Mouse (Mus musculus) midbrain, embryonic 10.5 days (tissue): ENCODE data around the gene Ubd. TPM values are rescaled to one million over a fixed set of nuclear protein-coding genes. Genes with fewer than 3 reads are reported as not detected.

Experiments
- DNase-seq: peaks from one replicate; pipeline ENCODE4 v3.0.0-alpha.2; 2017; ENCODE audit warnings: low spot score
- H3K27ac ChIP-seq: fragments of 300-500 bp; sonication (generic); replicated peaks from 2 replicates; pipeline ENCODE4 v1.5.1; 2016; ENCODE audit warnings: mild to moderate bottlenecking
- H3K27me3 ChIP-seq: fragments of 300-500 bp; sonication (generic); 2 replicates; pipeline ENCODE4 v1.6.1; 2016; ENCODE audit warnings: low read depth, mild to moderate bottlenecking; ENCODE audit not compliant: poor library complexity, severe bottlenecking
- H3K36me3 ChIP-seq: fragments of 300-500 bp; sonication (generic); 2 replicates; pipeline ENCODE4 v1.6.1; 2016; ENCODE audit warnings: mild to moderate bottlenecking, moderate library complexity
- H3K4me1 ChIP-seq: fragments of 300-500 bp; sonication (generic); 2 replicates; pipeline ENCODE4 v1.6.1; 2016
- H3K4me3 ChIP-seq: fragments of 300-500 bp; sonication (generic); 2 replicates; pipeline ENCODE4 v1.5.1; 2016; ENCODE audit warnings: mild to moderate bottlenecking, moderate library complexity
- H3K9me3 ChIP-seq: fragments of 300-500 bp; sonication (generic); replicated peaks from 2 replicates; pipeline ENCODE4 v1.6.1; 2016; ENCODE audit warnings: mild to moderate bottlenecking
- WGBS: fragments of 180-500 bp; shearing (Covaris S2); methylation state at CpG from one replicate; pipeline ENCODE4 v1.1.7; 2016; 5-methylcytosine and 5-hydroxymethylcytosine counted together
- polyA plus RNA-seq: library from polyadenylated mRNA; unstranded; fragments of >200 nt; fragmentation: Nextera tagmentation; extraction: Ambion mirVana; gene quantifications from 2 replicates; pipeline ENCODE4 v1.2.1, GENCODE M21; 2016

Gene Ubd
- polyA plus RNA-seq = not detected in 2 replicates

GRCm38 (mm10) chr17:37193656-37194055, at the start of gene Ubd:
Ubd (plus strand) TSS chr17:37193892.
- peaks cover 39% of the 10 kb centered on the region for H3K27me3 ChIP-seq
- WGBS = 85% methylated on average over 2 of the region's 2 CpGs
- H3K9me3 ChIP-seq = no peaks in the 10 kb centered on the region
- H3K4me1 ChIP-seq = peaks cover 16% of the 10 kb centered on the region
- H3K4me3 ChIP-seq = no peak within 1 kb of the TSS
- H3K36me3 ChIP-seq = no peaks in the 10 kb centered on the region
- no peak within 1 kb of the TSS for H3K27ac ChIP-seq
- no peak for DNase-seq

GRCm38 (mm10) chr17:37161394-37161793, 32.3 kb upstream of the Ubd start, which contains the start of gene Olfr93:
Olfr93 (minus strand) TSS chr17:37161494.
- DNase-seq = no peak
- Histone ChIP-seq H3K4me3 (no peak within 1 kb of the TSS), H3K27ac (no peak within 1 kb of the TSS)

GRCm38 (mm10) chr17:37185474-37185873, 8.2 kb upstream of the Ubd start:
- no peaks in the 10 kb centered on the region for H3K27me3 ChIP-seq
- H3K4me1 ChIP-seq = no peaks in the 10 kb centered on the region
- no peaks in the 10 kb centered on the region for H3K9me3 ChIP-seq
- no peak overlapping the region for H3K4me3 ChIP-seq
- no peak for DNase-seq
- H3K27ac ChIP-seq = no peak overlapping the region
- WGBS = 60% methylated on average over 6 of the region's 6 CpGs
- H3K36me3 ChIP-seq = no peaks in the 10 kb centered on the region

More at GRCm38 (mm10) chr17:37161394-37161793, 32.3 kb upstream of the Ubd start, which contains the start of gene Olfr93:
- H3K36me3 ChIP-seq = no peaks in the 10 kb centered on the region
- H3K4me1 ChIP-seq = no peaks in the 10 kb centered on the region
- no peaks in the 10 kb centered on the region for H3K9me3 ChIP-seq
- H3K27me3 ChIP-seq = no peaks in the 10 kb centered on the region

DNA sequence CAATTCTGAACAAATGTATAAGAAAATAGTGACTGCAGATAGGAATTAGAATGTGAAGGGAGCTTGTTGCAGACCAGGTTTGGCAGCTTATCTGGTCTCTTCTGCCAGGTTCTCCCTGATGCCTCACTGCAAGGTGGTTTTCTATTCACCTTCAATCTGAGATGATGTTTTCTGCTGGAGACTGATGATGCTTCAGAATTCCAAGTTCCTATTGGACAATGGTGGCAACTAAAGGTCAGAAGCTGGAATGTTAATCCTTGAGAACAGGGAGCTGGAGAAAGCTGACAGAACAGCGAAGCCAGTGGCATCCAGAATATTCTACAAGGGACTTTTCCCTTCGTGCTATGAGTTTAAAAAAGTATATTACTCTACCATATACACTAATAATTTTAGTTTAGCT, 3.0 kb upstream of the Ubd start:
- Histone ChIP-seq H3K27me3 (peaks cover 10% of the 10 kb centered on the region), H3K27ac (no peak overlapping the region), H3K4me1 (no peaks in the 10 kb centered on the region; the same call in 1 of the 2 replicates), H3K36me3 (no peaks in the 10 kb centered on the region), H3K9me3 (no peaks in the 10 kb centered on the region), H3K4me3 (no peak overlapping the region)
- peak; percentile 14 for DNase-seq
- WGBS = 31% methylated on average over 2 of the region's 2 CpGs

GRCm38 (mm10) chr17:37193032-37193431, 660 bp upstream of the Ubd start:
- no peak for DNase-seq
- Histone ChIP-seq H3K36me3 (no peaks in the 10 kb centered on the region), H3K27ac (no peak overlapping the region), H3K27me3 (peaks cover 33% of the 10 kb centered on the region), H3K4me3 (no peak overlapping the region), H3K9me3 (no peaks in the 10 kb centered on the region), H3K4me1 (peaks cover 16% of the 10 kb centered on the region)

DNA sequence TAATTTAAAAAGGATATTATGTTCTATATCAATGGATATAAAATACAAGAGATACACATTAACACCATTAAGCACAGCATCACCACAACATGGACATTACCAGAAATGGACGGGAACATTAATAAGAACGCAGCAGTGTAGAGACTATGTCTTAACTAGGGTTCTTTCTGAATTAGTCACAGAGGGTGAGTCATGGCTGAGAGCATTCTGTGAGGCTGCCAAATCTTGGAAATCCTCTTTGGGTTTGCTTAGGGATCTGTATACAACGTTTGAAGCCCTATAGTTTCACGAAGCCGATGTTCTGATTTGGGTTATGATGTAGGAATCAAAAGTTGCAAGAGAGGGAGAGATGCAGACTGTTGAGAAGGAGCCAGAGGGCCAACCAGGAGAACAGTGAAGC, 1.1 kb downstream of the Ubd start:
- Histone ChIP-seq H3K36me3 (no peaks in the 10 kb centered on the region), H3K4me3 (no peak overlapping the region), H3K9me3 (no peaks in the 10 kb centered on the region), H3K27ac (no peak overlapping the region), H3K27me3 (peaks cover 48% of the 10 kb centered on the region), H3K4me1 (peaks cover 16% of the 10 kb centered on the region)
- no peak for DNase-seq
- WGBS = 91% methylated on average over 5 of the region's 5 CpGs

DNA sequence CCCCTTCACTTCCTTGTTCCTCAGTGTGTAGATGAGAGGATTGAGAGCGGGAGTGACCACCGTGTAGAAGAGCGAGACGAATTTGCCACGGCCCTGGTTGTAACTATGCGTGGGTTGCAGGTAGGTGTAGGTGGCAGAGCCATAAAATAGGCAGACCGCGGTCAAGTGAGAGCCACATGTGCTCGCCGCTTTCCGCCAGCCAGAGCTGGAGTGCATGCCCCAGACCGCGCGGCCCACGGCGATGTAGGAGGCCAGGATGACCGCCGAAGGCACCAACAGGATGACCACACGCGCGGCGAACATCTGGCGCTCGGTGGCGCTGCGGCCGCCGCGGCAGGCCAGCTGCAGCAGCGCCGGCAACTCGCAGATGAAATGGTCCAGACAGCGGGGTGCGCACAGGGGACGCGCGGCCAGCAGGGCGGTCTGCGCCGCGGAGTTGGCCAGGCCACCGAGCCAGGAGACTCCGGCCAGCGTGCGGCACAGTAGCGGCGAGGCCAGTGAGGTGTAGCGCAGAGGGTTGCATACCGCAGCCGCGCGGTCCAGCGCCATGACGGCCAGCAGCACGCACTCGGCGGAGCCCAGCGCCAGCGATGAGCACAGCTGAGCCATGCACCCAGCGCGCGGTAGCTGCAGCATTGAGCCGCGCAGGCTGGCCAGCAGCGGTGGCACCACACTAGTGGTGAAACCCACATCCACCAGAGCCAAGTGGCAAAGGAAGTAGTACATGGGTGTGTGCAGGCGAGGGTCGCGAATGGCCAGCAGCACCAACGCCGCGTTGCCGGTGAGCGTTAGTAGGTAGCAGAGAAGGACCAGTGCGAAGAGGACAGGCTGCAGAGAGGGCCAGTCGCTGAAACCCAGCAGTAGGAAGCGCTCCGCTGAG, 3.4 kb downstream of the Ubd start:
- Histone ChIP-seq H3K4me1 (peaks cover 16% of the 10 kb centered on the region), H3K27me3 (peaks cover 50% of the 10 kb centered on the region), H3K27ac (peak overlapping the region; percentile 79), H3K9me3 (no peaks in the 10 kb centered on the region), H3K4me3 (peak overlapping the region; percentile 70), H3K36me3 (no peaks in the 10 kb centered on the region)
- DNase-seq = peak; percentile 79
- under 1% methylated on average over 77 of the region's 77 CpGs for whole genome bisulfite sequencing

GRCm38 (mm10) chr17:37200894-37201293, 7.2 kb downstream of the Ubd start, which contains the start of gene Olfr94:
Olfr94 (minus strand) TSS chr17:37200994.
- WGBS = 74% methylated on average over 2 of the region's 2 CpGs
- no peak for DNase-seq
- H3K4me3 ChIP-seq = no peak within 1 kb of the TSS

DNA sequence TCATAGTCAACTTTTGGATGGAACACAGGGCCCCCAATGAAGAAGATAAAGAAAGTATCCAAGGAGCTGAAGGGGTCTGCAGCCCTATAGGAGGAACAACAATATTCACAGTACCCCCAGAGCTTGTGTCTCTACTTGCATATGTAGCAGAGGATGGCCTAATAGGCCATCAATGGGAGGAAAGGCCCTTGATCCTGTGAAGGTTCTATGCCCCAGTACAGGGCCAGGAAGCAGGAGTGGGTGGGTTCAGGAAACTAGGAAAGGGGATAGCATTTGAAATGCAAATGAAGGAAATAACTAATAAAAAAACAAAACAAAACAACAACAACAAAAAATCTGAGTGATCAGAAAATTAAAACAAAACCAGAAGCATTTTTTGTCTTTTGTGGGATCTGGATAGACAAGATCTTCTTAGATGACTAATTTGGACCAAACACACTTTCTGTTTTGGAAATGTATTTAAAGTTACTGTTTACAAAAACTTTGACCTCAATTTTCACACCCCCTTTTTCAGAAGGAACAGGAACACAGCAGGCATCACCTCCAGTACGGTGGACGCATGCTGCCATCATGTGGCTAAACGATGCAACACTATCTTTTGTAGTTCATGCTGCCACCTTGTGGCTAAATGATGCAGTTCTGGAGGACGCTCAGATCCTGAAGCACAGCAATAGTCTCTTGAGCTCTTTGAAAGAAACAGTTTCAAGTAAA, 9.7 kb downstream of the Ubd start:
- Histone ChIP-seq H3K36me3 (no peaks in the 10 kb centered on the region), H3K4me3 (no peak overlapping the region), H3K4me1 (no peaks in the 10 kb centered on the region), H3K9me3 (no peaks in the 10 kb centered on the region), H3K27ac (no peak overlapping the region), H3K27me3 (peaks cover 14% of the 10 kb centered on the region)
- DNase-seq = peak; percentile 73
- WGBS = under 1% methylated on average over 4 of the region's 4 CpGs

More at GRCm38 (mm10) chr17:37200894-37201293, 7.2 kb downstream of the Ubd start, which contains the start of gene Olfr94:
- H3K27me3 ChIP-seq = peaks cover 39% of the 10 kb centered on the region
- H3K4me1 ChIP-seq = peaks cover 16% of the 10 kb centered on the region
- H3K27ac ChIP-seq = no peak within 1 kb of the TSS
- no peaks in the 10 kb centered on the region for H3K9me3 ChIP-seq
- H3K36me3 ChIP-seq = no peaks in the 10 kb centered on the region

GRCm38 (mm10) chr17:37203917-37204236, 10.2 kb downstream of the Ubd start:
- Histone ChIP-seq H3K27me3 (peaks cover 9% of the 10 kb centered on the region; the same call in 1 of the 2 replicates), H3K4me3 (no peak overlapping the region), H3K9me3 (no peaks in the 10 kb centered on the region), H3K27ac (no peak overlapping the region), H3K4me1 (no peaks in the 10 kb centered on the region), H3K36me3 (no peaks in the 10 kb centered on the region)
- no peak for DNase-seq
- 34% methylated on average over 3 of the region's 3 CpGs for WGBS

DNA sequence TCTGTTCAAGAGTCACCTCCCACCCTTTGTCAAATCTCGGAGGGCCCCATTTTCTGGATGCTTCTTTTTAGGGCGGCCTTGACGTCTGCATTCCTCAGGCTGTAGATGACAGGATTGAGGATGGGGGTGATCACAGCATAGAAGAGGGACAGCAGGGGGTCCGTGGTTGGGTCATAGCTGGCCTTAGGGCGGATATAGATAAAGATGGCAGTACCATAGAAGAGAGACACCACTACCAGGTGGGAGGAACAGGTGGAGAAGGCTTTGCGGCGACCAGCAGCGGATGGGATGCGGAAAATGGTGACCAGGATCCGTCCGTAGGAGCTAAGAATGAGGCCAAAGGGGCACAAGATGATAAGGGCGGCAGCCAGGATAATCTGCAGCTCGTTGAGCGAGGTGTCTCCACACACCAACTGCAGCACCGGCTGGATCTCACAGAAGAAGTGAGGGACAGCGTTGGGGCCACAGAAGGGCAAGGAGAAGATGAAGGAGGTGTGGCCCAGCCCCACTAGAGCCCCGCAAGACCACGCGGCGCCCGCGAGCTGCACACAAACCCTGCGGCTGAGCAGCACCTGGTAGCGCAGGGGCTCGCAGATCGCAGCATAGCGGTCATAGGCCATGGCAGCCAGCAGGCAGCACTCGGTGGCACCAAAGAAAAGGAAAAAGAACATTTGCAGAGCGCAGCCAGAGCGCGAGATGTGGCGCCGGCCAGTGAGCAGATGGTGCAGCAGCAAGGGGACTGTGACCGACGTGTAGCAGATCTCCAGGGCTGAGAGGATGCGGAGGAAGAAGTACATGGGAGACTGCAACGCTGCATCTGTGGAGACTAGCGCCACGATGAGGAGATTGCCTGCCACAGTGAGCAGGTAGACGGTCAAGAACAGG, 17.4 kb downstream of the Ubd start:
- H3K27me3 ChIP-seq = peaks cover 24% of the 10 kb centered on the region
- DNase-seq = peak; percentile 31
- no peak overlapping the region; the same call in 1 of the 2 replicates for H3K27ac ChIP-seq
- H3K4me3 ChIP-seq = peak overlapping the region; percentile 54
- no peaks in the 10 kb centered on the region for H3K9me3 ChIP-seq
- no peaks in the 10 kb centered on the region for H3K36me3 ChIP-seq
- H3K4me1 ChIP-seq = peaks cover 9% of the 10 kb centered on the region
- 19% methylated on average over 40 of the region's 40 CpGs for WGBS

DNA sequence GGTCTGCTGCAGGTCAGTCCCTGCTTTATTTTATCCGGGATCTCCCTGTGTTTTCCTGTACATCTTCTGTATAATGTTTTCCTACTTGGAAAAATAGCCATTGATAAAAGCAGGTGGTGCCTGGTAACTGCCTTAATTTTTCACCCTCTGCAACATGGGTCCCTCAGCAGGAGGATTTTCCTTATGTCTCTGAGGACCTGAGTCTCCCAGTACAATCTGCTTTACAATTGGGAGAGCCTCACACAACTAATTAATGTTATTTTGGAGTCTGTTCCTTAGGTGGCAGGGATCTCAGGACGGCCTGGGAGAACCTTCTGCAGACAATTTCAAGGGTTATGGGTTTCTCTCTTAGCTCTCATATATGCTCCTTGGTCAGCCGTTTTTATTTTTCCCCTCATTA, 19.3 kb downstream of the Ubd start, which contains the start of gene Olfr95:
TSS of gene Olfr95 (minus strand) at position 101 of the 400 bp plus-strand sequence.
- 75% methylated on average over 3 of the region's 3 CpGs for WGBS
- no peaks in the 10 kb centered on the region for H3K36me3 ChIP-seq
- H3K27me3 ChIP-seq = peaks cover 24% of the 10 kb centered on the region
- DNase-seq = no peak
- peaks cover 10% of the 10 kb centered on the region; the same call in 1 of the 2 replicates for H3K9me3 ChIP-seq
- H3K27ac ChIP-seq = no peak within 1 kb of the TSS
- peaks cover 9% of the 10 kb centered on the region for H3K4me1 ChIP-seq
- no peak within 1 kb of the TSS for H3K4me3 ChIP-seq
